In genomic region chr7:113391619-113392018, GRCm38 (mm10) we compare ENCODE assay signal across 25 mouse cellular contexts. TPM values are rescaled to one million over a fixed set of nuclear protein-coding genes. Genes with fewer than 3 reads are reported as not detected.
"Had no signal": no experiment of that assay in that cellular context is flagged by ENCODE, and none has a peak within 500 bp of the region (broad histone marks: within the 10 kb centered on the region; RNA-seq: fewer than 3 reads in every experiment).

No protein-coding gene starts in this region.

- H3K27ac ChIP-seq: kidney, postnatal 0 days; limb, embryonic 10.5 days; macrophage; midbrain, embryonic 13.5 days; neural tube, embryonic 15.5 days had no signal

- H3K4me2 ChIP-seq: midbrain, embryonic 13.5 days; neural tube, embryonic 15.5 days had no signal

- H3K4me1 ChIP-seq: limb, embryonic 10.5 days; midbrain, embryonic 13.5 days; neural tube, embryonic 15.5 days had no signal

- H3K9me3 ChIP-seq: limb, embryonic 10.5 days; midbrain, embryonic 13.5 days; neural tube, embryonic 15.5 days had no signal

- DNase-seq: kidney, adult 8-10 months; kidney, postnatal 36 days; layer of hippocampus, adult 9-11 months; layer of hippocampus, postnatal 36 days; lung, postnatal 14 days; right cerebral cortex, postnatal 4 days; spleen, adult 18-20 months; thymus, adult 18-20 months; thymus, postnatal 25 days had no signal

- H3K9ac ChIP-seq: midbrain, embryonic 13.5 days; neural tube, embryonic 15.5 days had no signal

- H3K4me3 ChIP-seq: limb, embryonic 10.5 days; midbrain, embryonic 13.5 days; myocyte; neural tube, embryonic 15.5 days had no signal

- ATAC-seq: inflammation-experienced regulatory T-cells, adult 6 months; intestine, postnatal 0 days; midbrain, embryonic 13.5 days had no signal

- H3K36me3 ChIP-seq: limb, embryonic 10.5 days; midbrain, embryonic 13.5 days; neural tube, embryonic 15.5 days had no signal

- H3K27me3 ChIP-seq: midbrain, embryonic 13.5 days; neural tube, embryonic 15.5 days had no signal

RNA-seq across cellular contexts. Expression of gene Pth, which starts 3.2 kb away (rescaled TPM):
- total RNA-seq: layer of hippocampus, adult 18-20 months; layer of hippocampus, postnatal 36 days; left cerebral cortex, postnatal 14 days; midbrain, postnatal 0 days had no signal
- polyA plus RNA-seq: inflammation-experienced regulatory T-cells, adult 6 months; intestine, postnatal 0 days; kidney, postnatal 0 days; limb, embryonic 10.5 days; limb, embryonic 14.5 days; liver, embryonic 16.5 days; macrophage; midbrain, embryonic 13.5 days; midbrain, postnatal 0 days; myocyte; neural tube, embryonic 11.5 days; neural tube, embryonic 15.5 days; stomach, embryonic 14.5 days; urinary bladder, adult 2 months had no signal
